18 mouse cellular contexts compared by ENCODE assay signal in genomic region chr9:69451886-69452810, GRCm38 (mm10). TPM values are rescaled to one million over a fixed set of nuclear protein-coding genes. Genes with fewer than 3 reads are reported as not detected.
A peak's percentile ranks its signal among the peaks of the same experiment; 100 is the strongest.
DNase-seq lines count a peak whose midpoint lies in the region; ATAC-seq lines count a peak whose summit lies in the region.
"Had no signal": no experiment of that assay in that cellular context is flagged by ENCODE, and none has a peak within 500 bp of the region (broad histone marks: within the 10 kb centered on the region; RNA-seq: fewer than 3 reads in every experiment).

No protein-coding gene starts in this region.

- H3K27ac ChIP-seq in heart, embryonic 10.5 days, result peak overlapping the region; percentile 93; the same call in 1 of the 2 replicates
- no peak overlapping the region for H3K27ac ChIP-seq in heart, embryonic 11.5 days (ENCODE audit: low read depth, low read length)
- peak overlapping the region; percentile 88; the same call in 1 of the 2 replicates for H3K27ac ChIP-seq in limb, embryonic 12.5 days
- no peak overlapping the region for H3K27ac ChIP-seq in limb, embryonic 10.5 days
- H3K27ac ChIP-seq in limb, embryonic 15.5 days, result peak overlapping the region; percentile 99
- H3K27ac ChIP-seq: layer of hippocampus, adult 2 months; left cerebral cortex, adult 2 months; liver, embryonic 14.5 days; midbrain, embryonic 10.5 days had no signal

- H3K9me3 ChIP-seq in heart, embryonic 10.5 days, result no peaks in the 10 kb centered on the region
- H3K9me3 ChIP-seq in heart, embryonic 11.5 days (replicated peaks; ENCODE audit: control insufficient read depth, low read length), result no peaks in the 10 kb centered on the region
- no peaks in the 10 kb centered on the region for H3K9me3 ChIP-seq in limb, embryonic 12.5 days
- H3K9me3 ChIP-seq in limb, embryonic 10.5 days (replicated peaks), result no peaks in the 10 kb centered on the region
- H3K9me3 ChIP-seq in limb, embryonic 15.5 days, result no peaks in the 10 kb centered on the region
- H3K9me3 ChIP-seq: midbrain, embryonic 10.5 days had no signal

- no peak overlapping the region for H3K4me3 ChIP-seq in heart, embryonic 10.5 days
- no peak overlapping the region for H3K4me3 ChIP-seq in heart, embryonic 11.5 days (ENCODE audit: low read depth, low read length)
- H3K4me3 ChIP-seq in limb, embryonic 12.5 days (replicated peaks), result no peak overlapping the region
- H3K4me3 ChIP-seq in limb, embryonic 10.5 days, result no peak overlapping the region
- H3K4me3 ChIP-seq in limb, embryonic 15.5 days, result no peak overlapping the region
- H3K4me3 ChIP-seq: layer of hippocampus, adult 2 months; left cerebral cortex, adult 2 months; midbrain, embryonic 10.5 days had no signal

- 0 out of 2 replicates have a peak, but pooled peaks cover 4% of the 10 kb centered on the region for H3K36me3 ChIP-seq in heart, embryonic 10.5 days
- H3K36me3 ChIP-seq in heart, embryonic 11.5 days (ENCODE audit: control insufficient read depth, insufficient read depth, low read length), result no peaks in the 10 kb centered on the region
- H3K36me3 ChIP-seq in limb, embryonic 12.5 days, result no peaks in the 10 kb centered on the region; the same call in 1 of the 2 replicates
- no peaks in the 10 kb centered on the region for H3K36me3 ChIP-seq in limb, embryonic 10.5 days
- H3K36me3 ChIP-seq in limb, embryonic 15.5 days, result no peaks in the 10 kb centered on the region
- H3K36me3 ChIP-seq: midbrain, embryonic 10.5 days had no signal

- H3K9ac ChIP-seq in heart, embryonic 11.5 days (ENCODE audit: low read depth, low read length), result no peak overlapping the region
- H3K9ac ChIP-seq in limb, embryonic 12.5 days (replicated peaks), result no peak overlapping the region
- H3K9ac ChIP-seq in limb, embryonic 15.5 days, result no peak overlapping the region
- H3K9ac ChIP-seq: liver, embryonic 14.5 days had no signal

- H3K4me2 ChIP-seq in heart, embryonic 11.5 days, result no peak overlapping the region
- H3K4me2 ChIP-seq in limb, embryonic 12.5 days, result no peak overlapping the region
- no peak overlapping the region for H3K4me2 ChIP-seq in limb, embryonic 15.5 days

- WGBS in heart, embryonic 10.5 days, result 82% methylated on average over 10 of the region's 10 CpGs
- 84% methylated on average over 10 of the region's 10 CpGs for WGBS in heart, embryonic 11.5 days (ENCODE audit: insufficient replicate concordance)
- 89% methylated on average over 10 of the region's 10 CpGs for WGBS in limb, embryonic 12.5 days
- 92% methylated on average over 10 of the region's 10 CpGs for WGBS in limb, embryonic 10.5 days
- 85% methylated on average over 10 of the region's 10 CpGs for WGBS in limb, embryonic 15.5 days

- no peak for ATAC-seq in heart, embryonic 11.5 days (replicated peaks; ENCODE audit: insufficient number of reproducible peaks, low FRiP score, low TSS enrichment)
- no peak for ATAC-seq in limb, embryonic 12.5 days (ENCODE audit: insufficient number of reproducible peaks, insufficient read depth, low FRiP score, low TSS enrichment, low read depth)
- ATAC-seq in limb, embryonic 15.5 days (ENCODE audit: insufficient number of reproducible peaks, low FRiP score, low TSS enrichment, low read depth), result no peak
- no peak for ATAC-seq in activated CD4-positive, CD25-positive, alpha-beta regulatory T cell, adult 4 months
- no peak for ATAC-seq in inflammation-experienced regulatory T-cells, adult 6 months

- DNase-seq in heart, embryonic 10.5 days (ENCODE audit: low spot score), result peak; percentile 61
- DNase-seq in limb, embryonic 10.5 days (ENCODE audit: low spot score), result no peak
- peak; percentile 3 for DNase-seq in 3T3-L1 (ENCODE audit: low read depth, low spot score)
- DNase-seq: adrenal gland, adult 2 months; cerebellum, adult 8-10 months; embryo, embryonic 11 days; heart, postnatal 4 days; right cerebral cortex, postnatal 25 days; thymus, postnatal 25 days had no signal

- no peaks in the 10 kb centered on the region for H3K27me3 ChIP-seq in heart, embryonic 10.5 days (ENCODE audit: insufficient read depth, poor library complexity, severe bottlenecking)
- H3K27me3 ChIP-seq in heart, embryonic 11.5 days (ENCODE audit: control insufficient read depth, insufficient read depth, low read length), result no peaks in the 10 kb centered on the region
- H3K27me3 ChIP-seq in limb, embryonic 12.5 days, result peaks cover 3% of the 10 kb centered on the region; the same call in 1 of the 2 replicates
- H3K27me3 ChIP-seq in limb, embryonic 10.5 days (ENCODE audit: low read depth, poor library complexity, severe bottlenecking), result peaks cover 29% of the 10 kb centered on the region
- H3K27me3 ChIP-seq in limb, embryonic 15.5 days, result no peaks in the 10 kb centered on the region

- H3K4me1 ChIP-seq in heart, embryonic 10.5 days, result peaks cover 39% of the 10 kb centered on the region
- H3K4me1 ChIP-seq in heart, embryonic 11.5 days (ENCODE audit: control insufficient read depth, insufficient read depth, low read length), result peaks cover 16% of the 10 kb centered on the region
- H3K4me1 ChIP-seq in limb, embryonic 12.5 days (replicated peaks), result peaks cover 40% of the 10 kb centered on the region
- H3K4me1 ChIP-seq in limb, embryonic 10.5 days, result peaks cover 33% of the 10 kb centered on the region
- H3K4me1 ChIP-seq in limb, embryonic 15.5 days, result peaks cover 39% of the 10 kb centered on the region

RNA-seq across cellular contexts. Expression of gene Anxa2, which starts 1.3 kb away (rescaled TPM):
- polyA plus RNA-seq in heart, embryonic 10.5 days (2016; fragmentation: Nextera tagmentation; extraction: Ambion mirVana), result 349 and 412 TPM in 2 replicates
- 386 and 425 TPM in 2 replicates for polyA plus RNA-seq in heart, embryonic 11.5 days (2014; fragmentation: Nextera tagmentation; extraction: Ambion mirVana)
- 261 and 301 TPM in 2 replicates for polyA plus RNA-seq in limb, embryonic 12.5 days (2016; fragmentation: Nextera tagmentation; extraction: Ambion mirVana)
- polyA plus RNA-seq in limb, embryonic 10.5 days (2016; fragmentation: Nextera tagmentation; extraction: Ambion mirVana), result 101 and 138 TPM in 2 replicates
- polyA plus RNA-seq in limb, embryonic 15.5 days (2015; fragmentation: Nextera tagmentation; extraction: Ambion mirVana), result 1,913 and 2,040 TPM in 2 replicates
- 100 to 1,000 TPM; 237 to 239 TPM for polyA plus RNA-seq in activated CD4-positive, CD25-positive, alpha-beta regulatory T cell, adult 4 months (2017; shearing (Covaris generic))
- polyA plus RNA-seq in inflammation-experienced regulatory T-cells, adult 6 months (2017; shearing (Covaris generic)), result 100 to 1,000 TPM; 114 to 717 (median 120) TPM

RNA-seq across cellular contexts. Expression of gene Ice2, which starts 54.4 kb away (rescaled TPM):
- polyA plus RNA-seq in heart, embryonic 10.5 days (2016; fragmentation: Nextera tagmentation; extraction: Ambion mirVana), result 13.0 and 17.0 TPM in 2 replicates
- 14.5 and 15.6 TPM in 2 replicates for polyA plus RNA-seq in heart, embryonic 11.5 days (2014; fragmentation: Nextera tagmentation; extraction: Ambion mirVana)
- 25.1 and 26.3 TPM in 2 replicates for polyA plus RNA-seq in limb, embryonic 12.5 days (2016; fragmentation: Nextera tagmentation; extraction: Ambion mirVana)
- 22.5 and 25.2 TPM in 2 replicates for polyA plus RNA-seq in limb, embryonic 10.5 days (2016; fragmentation: Nextera tagmentation; extraction: Ambion mirVana)
- polyA plus RNA-seq in limb, embryonic 15.5 days (2015; fragmentation: Nextera tagmentation; extraction: Ambion mirVana), result 13.0 and 14.5 TPM in 2 replicates
- 10 to 100 TPM; 12.8 to 16.0 TPM for polyA plus RNA-seq in activated CD4-positive, CD25-positive, alpha-beta regulatory T cell, adult 4 months (2017; shearing (Covaris generic))
- 10 to 100 TPM; 11.1 to 22.0 (median 21.5) TPM for polyA plus RNA-seq in inflammation-experienced regulatory T-cells, adult 6 months (2017; shearing (Covaris generic))

Comparison
In these comparisons a context has a peak if more than half of its experiments do, and no peak if none do; other contexts are left out.
1. H3K27ac ChIP-seq: peak in heart, embryonic 10.5 days (single experiment), limb, embryonic 12.5 days (single experiment) and limb, embryonic 15.5 days (single experiment); none in heart, embryonic 11.5 days (single experiment) and limb, embryonic 10.5 days (single experiment).